Mouse (Mus musculus) liver, adult 2 months (tissue): ENCODE measurements at regions not wholly inside any gene's neighbourhood (a gene's known extent, or its start where the extent isn't known, plus 50 kb on each side); places are given as distances from the start of the nearest gene placed in this dataset.

ENCODE experiments used
- DNase-seq: peaks from one replicate; pipeline ENCODE4 v3.0.0-alpha.2; 2011; ENCODE audit warnings: low read depth, low spot score; ENCODE audit errors: extremely low read depth
- H3K27ac ChIP-seq: fragments of 200-500 bp; replicated peaks from 2 replicates; pipeline ENCODE4 v1.5.1; 2012; ENCODE audit warnings: low read depth, mild to moderate bottlenecking, control low read depth, inconsistent platforms, low read length; ENCODE audit not compliant: insufficient read depth
- H3K27me3 ChIP-seq: fragments of 200-500 bp; 2 replicates; pipeline ENCODE4 v1.6.1; 2012; ENCODE audit warnings: mild to moderate bottlenecking, moderate library complexity, low read length, inconsistent platforms; ENCODE audit not compliant: control insufficient read depth, insufficient read depth
- H3K36me3 ChIP-seq: fragments of 200-500 bp; 2 replicates; pipeline ENCODE4 v1.6.1; 2012; ENCODE audit warnings: low read length, inconsistent platforms; ENCODE audit not compliant: control insufficient read depth, insufficient read depth
- H3K4me1 ChIP-seq: fragments of 200-500 bp; 2 replicates; pipeline ENCODE4 v1.6.1; 2011; ENCODE audit warnings: low read length; ENCODE audit not compliant: control insufficient read depth, insufficient read depth
- H3K4me3 ChIP-seq: fragments of 200-500 bp; 2 replicates; pipeline ENCODE4 v1.5.1; 2011; ENCODE audit warnings: low read depth, mild to moderate bottlenecking, control low read depth, low read length, moderate library complexity; ENCODE audit not compliant: insufficient read depth
- H3K79me2 ChIP-seq: fragments of 200-500 bp; 2 replicates; pipeline ENCODE4 v1.6.1; 2012; ENCODE audit warnings: inconsistent platforms, mild to moderate bottlenecking, low read length, moderate library complexity; ENCODE audit not compliant: control insufficient read depth, insufficient read depth
- H3K9ac ChIP-seq: fragments of 200-500 bp; 2 replicates; pipeline ENCODE4 v1.6.1; 2012; ENCODE audit warnings: low read depth, mild to moderate bottlenecking, control low read depth, inconsistent platforms, low read length
- CTCF ChIP-seq: fragments of 200-500 bp; IDR thresholded peaks from 2 replicates; pipeline ENCODE4 v1.5.1; 2011; ENCODE audit warnings: low read depth, low read length, control low read depth
- POLR2A ChIP-seq: fragments of 200-500 bp; IDR thresholded peaks from 2 replicates; pipeline ENCODE4 v1.6.1; 2011; ENCODE audit warnings: low read length, control low read depth; ENCODE audit not compliant: insufficient read depth; ENCODE audit errors: extremely low read depth
- WGBS: fragments of 180-500 bp; shearing (Covaris S2); methylation state at CpG from one replicate; pipeline ENCODE4 v1.1.7; 2018; 5-methylcytosine and 5-hydroxymethylcytosine counted together

GRCm38 (mm10) chr3:157695128-157696075, 128.7 kb downstream of the Ptger3 start:
- H3K36me3 ChIP-seq, result no peaks in the 10 kb centered on the region
- H3K9ac ChIP-seq, result no peak overlapping the region
- no peak for DNase-seq
- H3K4me1 ChIP-seq, result no peaks in the 10 kb centered on the region
- 76% methylated on average over 19 of the region's 19 CpGs for WGBS
- no peaks in the 10 kb centered on the region for H3K79me2 ChIP-seq
- H3K27ac ChIP-seq, result no peak overlapping the region
- no peak for TF ChIP-seq POLR2A
- TF ChIP-seq CTCF, result no peak
- no peak overlapping the region for H3K4me3 ChIP-seq
- no peaks in the 10 kb centered on the region for H3K27me3 ChIP-seq
